Mouse (Mus musculus) stomach, embryonic 16.5 days (tissue): ENCODE data around the gene Krtap16-1. TPM values are rescaled to one million over a fixed set of nuclear protein-coding genes. Genes with fewer than 3 reads are reported as not detected.

ENCODE experiments used
- ATAC-seq: fragments of 200-750 bp; cut with Nextera tagmentation; 2 replicates; pipeline ENCODE4 v1.8.0; 2017; ENCODE audit warnings: moderate number of reproducible peaks, moderate TSS enrichment; ENCODE audit not compliant: insufficient read depth, low FRiP score
- H3K27ac ChIP-seq: fragments of 300-500 bp; sonication (generic); 2 replicates; pipeline ENCODE4 v1.5.1; 2014; ENCODE audit warnings: low read length
- H3K27me3 ChIP-seq: fragments of 300-500 bp; sonication (generic); 2 replicates; pipeline ENCODE4 v1.6.1; 2014; ENCODE audit warnings: low read length, control low read depth, mixed read lengths; ENCODE audit not compliant: control insufficient read depth, insufficient read depth
- H3K36me3 ChIP-seq: fragments of 300-500 bp; sonication (generic); 2 replicates; pipeline ENCODE4 v1.6.1; 2014; ENCODE audit warnings: low read length; ENCODE audit not compliant: control insufficient read depth, insufficient read depth
- H3K4me1 ChIP-seq: fragments of 300-500 bp; sonication (generic); 2 replicates; pipeline ENCODE4 v1.6.1; 2014; ENCODE audit warnings: low read length, control low read depth, mixed read lengths; ENCODE audit not compliant: control insufficient read depth, insufficient read depth
- H3K4me2 ChIP-seq: fragments of 300-500 bp; sonication (generic); 2 replicates; pipeline ENCODE4 v1.6.1; 2014; ENCODE audit warnings: low read depth, low read length, mixed read lengths
- H3K4me3 ChIP-seq: fragments of 300-500 bp; sonication (generic); replicated peaks from 2 replicates; pipeline ENCODE4 v1.5.1; 2014; ENCODE audit warnings: mild to moderate bottlenecking, low read length
- H3K9ac ChIP-seq: fragments of 300-500 bp; sonication (generic); 2 replicates; pipeline ENCODE4 v1.6.1; 2014; ENCODE audit warnings: low read length
- H3K9me3 ChIP-seq: fragments of 300-500 bp; sonication (generic); replicated peaks from 2 replicates; pipeline ENCODE4 v1.6.1; 2016; ENCODE audit warnings: low read length, control low read depth; ENCODE audit not compliant: control insufficient read depth
- WGBS: fragments of 180-500 bp; shearing (Covaris S2); extraction: QIAGEN DNeasy Blood & Tissue Kit; methylation state at CpG from one replicate; pipeline ENCODE4 v1.1.7; 2014; 5-methylcytosine and 5-hydroxymethylcytosine counted together
- polyA plus RNA-seq: library from polyadenylated mRNA; unstranded; fragments of >200 nt; fragmentation: Nextera tagmentation; extraction: Ambion mirVana; gene quantifications from 2 replicates; pipeline ENCODE4 v1.2.1, GENCODE M21; 2015

Gene Krtap16-1
- polyA plus RNA-seq: not detected in 2 replicates

DNA sequence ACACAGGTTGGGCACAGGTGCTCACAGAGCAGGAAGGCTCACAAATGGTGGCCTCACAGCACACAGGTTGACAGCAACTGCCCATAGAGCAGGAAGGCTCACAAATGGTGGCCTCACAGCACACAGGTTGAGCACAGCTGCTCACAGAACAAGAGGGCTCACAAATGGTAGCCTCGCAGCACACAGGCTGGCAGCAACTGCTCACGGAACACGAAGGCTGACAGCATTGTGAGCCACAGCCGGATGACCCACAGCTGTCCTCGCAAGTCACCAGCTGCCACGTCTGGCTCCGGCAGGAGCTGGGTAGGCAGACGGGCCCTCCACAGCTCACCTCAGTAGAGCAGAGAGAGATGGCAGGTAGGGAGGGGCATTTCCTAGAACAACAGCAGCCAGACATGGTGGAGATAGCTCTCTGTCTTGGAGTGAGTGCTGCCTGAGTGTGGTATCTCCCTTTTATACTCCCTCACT is at the start of gene Krtap16-1:
Gene Krtap16-1 (minus strand): TSS at position 418 of the 468 bp plus-strand sequence.
- no peak within 1 kb of the TSS for H3K9ac ChIP-seq
- no peak for ATAC-seq
- H3K4me1 ChIP-seq: no peaks in the 10 kb centered on the region
- 73% methylated on average over 8 of the region's 8 CpGs for WGBS
- no peaks in the 10 kb centered on the region for H3K27me3 ChIP-seq
- no peak within 1 kb of the TSS for H3K4me3 ChIP-seq
- H3K4me2 ChIP-seq: no peak within 1 kb of the TSS
- no peaks in the 10 kb centered on the region for H3K36me3 ChIP-seq
- H3K9me3 ChIP-seq: no peaks in the 10 kb centered on the region
- H3K27ac ChIP-seq: no peak within 1 kb of the TSS

DNA sequence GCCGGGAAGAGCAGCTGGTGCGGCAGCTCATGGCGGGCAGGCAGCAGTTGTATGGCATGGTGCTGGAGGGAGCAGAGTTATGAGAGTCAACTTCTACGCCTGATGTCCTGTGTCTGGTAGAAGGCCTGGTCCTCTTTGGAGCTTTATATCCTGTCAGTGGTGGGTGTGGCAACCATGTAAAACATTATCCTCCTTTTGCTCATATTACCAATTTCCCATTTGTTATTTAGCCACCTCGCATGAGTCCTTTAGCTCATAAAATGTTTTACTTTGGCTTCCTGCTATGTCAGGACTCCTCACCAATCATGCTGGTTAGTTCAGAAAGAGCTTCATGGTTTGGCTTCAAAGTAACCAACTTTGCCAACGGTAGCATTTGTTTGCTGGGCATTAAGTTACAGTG is 43.4 kb upstream of the Krtap16-1 start, which contains the start of gene Krt33b:
Gene Krt33b (minus strand): TSS at position 101 of the 400 bp plus-strand sequence.
- Histone ChIP-seq H3K4me1 (no peaks in the 10 kb centered on the region), H3K9ac (no peak within 1 kb of the TSS), H3K27me3 (no peaks in the 10 kb centered on the region), H3K27ac (no peak within 1 kb of the TSS), H3K4me2 (no peak within 1 kb of the TSS), H3K4me3 (no peak within 1 kb of the TSS), H3K9me3 (no peaks in the 10 kb centered on the region), H3K36me3 (no peaks in the 10 kb centered on the region)
- ATAC-seq: no peak
- 86% methylated on average over 6 of the region's 6 CpGs for WGBS

DNA sequence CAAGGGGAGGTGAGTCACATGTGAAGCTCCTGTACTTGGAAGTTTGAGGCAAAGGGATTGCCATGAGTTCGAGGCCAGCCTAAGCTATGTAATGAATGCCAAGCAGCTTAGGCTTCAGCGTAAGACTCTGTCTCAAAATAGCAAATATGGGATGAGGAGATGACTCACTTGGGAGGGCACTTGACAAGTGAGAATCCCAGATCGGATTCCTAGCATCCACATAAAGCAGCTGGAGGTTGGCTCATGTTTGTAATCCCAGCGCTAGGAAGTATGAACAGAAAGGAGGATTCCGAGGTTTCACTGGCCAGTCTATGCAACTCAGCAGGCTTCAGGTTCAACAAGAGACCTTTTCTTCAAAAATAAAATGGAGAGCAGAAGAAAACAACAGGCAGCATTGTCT is 35.0 kb upstream of the Krtap16-1 start:
- H3K36me3 ChIP-seq: no peaks in the 10 kb centered on the region
- 68% methylated on average over 5 of the region's 5 CpGs for WGBS
- H3K4me1 ChIP-seq: no peaks in the 10 kb centered on the region
- H3K4me3 ChIP-seq: no peak overlapping the region
- H3K27ac ChIP-seq: no peak overlapping the region
- ATAC-seq: no peak
- H3K27me3 ChIP-seq: no peaks in the 10 kb centered on the region
- no peaks in the 10 kb centered on the region for H3K9me3 ChIP-seq
- no peak overlapping the region for H3K9ac ChIP-seq
- H3K4me2 ChIP-seq: no peak overlapping the region

DNA sequence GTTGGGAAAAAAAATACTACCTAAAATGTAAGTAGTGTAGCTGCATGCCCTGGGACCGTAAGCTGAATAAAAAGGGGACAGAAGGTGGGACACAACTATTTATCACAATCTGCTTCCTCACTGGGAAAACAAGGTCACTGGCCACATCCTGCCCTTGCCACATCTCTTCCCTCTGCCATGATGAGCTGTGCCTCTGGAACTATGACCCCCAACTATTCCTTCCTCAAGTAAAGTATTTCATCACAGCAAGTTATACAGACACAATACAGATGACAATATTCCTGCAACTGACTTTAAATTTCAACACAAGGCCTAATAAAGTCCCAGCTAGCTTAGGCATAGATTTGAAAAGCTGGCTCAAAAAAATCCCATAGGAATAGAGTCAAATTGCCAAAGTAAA is 33.1 kb upstream of the Krtap16-1 start:
- Histone ChIP-seq H3K4me1 (0 out of 2 replicates have a peak, but pooled peaks cover 2% of the 10 kb centered on the region), H3K4me2 (no peak overlapping the region), H3K27me3 (no peaks in the 10 kb centered on the region), H3K9me3 (no peaks in the 10 kb centered on the region), H3K27ac (no peak overlapping the region), H3K9ac (no peak overlapping the region), H3K4me3 (no peak overlapping the region), H3K36me3 (no peaks in the 10 kb centered on the region)
- ATAC-seq: no peak
- 68% methylated on average over 1 of the region's 1 CpGs for WGBS

DNA sequence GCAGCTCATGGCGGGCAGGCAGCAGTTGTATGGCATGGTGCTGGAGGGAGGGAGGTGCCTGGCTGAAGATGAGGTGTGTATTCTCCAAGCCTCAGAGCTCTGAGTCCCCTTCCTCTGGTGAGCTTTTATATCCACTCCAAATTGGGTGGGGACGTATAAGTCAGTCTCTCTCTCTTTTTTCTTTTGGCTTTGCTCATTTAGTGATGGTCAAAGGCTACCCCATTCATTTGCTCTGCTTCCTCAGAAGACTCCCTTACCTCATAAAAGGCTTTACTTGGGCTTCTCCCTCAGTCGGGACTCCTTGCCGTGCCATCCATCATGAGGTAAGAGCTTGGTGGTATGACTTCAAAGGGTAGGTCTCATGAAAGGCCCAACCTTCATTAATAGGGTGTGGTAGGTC is 29.7 kb upstream of the Krtap16-1 start, which contains the start of gene Krt33a:
Gene Krt33a (minus strand): TSS at position 101 of the 400 bp plus-strand sequence.
- Histone ChIP-seq H3K9me3 (no peaks in the 10 kb centered on the region), H3K36me3 (no peaks in the 10 kb centered on the region), H3K4me1 (0 out of 2 replicates have a peak, but pooled peaks cover 3% of the 10 kb centered on the region), H3K27me3 (no peaks in the 10 kb centered on the region), H3K27ac (no peak within 1 kb of the TSS), H3K4me2 (no peak within 1 kb of the TSS), H3K4me3 (no peak within 1 kb of the TSS), H3K9ac (no peak within 1 kb of the TSS)
- 65% methylated on average over 4 of the region's 4 CpGs for WGBS
- ATAC-seq: no peak

DNA sequence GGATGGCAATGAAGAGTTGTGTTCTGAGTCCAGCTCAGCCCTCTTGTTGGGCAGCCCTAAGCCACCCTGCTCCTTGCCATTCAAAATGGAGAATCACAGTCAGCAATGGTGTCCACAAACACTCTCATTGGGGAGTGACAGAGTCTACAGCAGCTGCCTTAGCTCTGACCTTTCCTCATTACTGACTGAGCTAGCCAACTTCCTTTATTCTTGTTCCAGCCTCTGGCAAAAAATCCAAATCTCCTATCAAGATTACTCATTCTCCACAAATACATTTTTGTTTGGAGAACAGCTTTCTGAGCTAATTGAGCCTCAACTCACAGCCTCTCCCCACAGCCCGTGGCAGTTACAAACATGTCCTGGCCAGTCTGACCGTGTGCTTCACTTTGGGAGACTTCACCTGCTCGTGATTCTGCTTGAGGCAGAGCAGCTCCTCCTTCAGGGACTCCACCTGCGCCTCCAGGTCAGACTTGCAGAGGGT is 27.3 kb upstream of the Krtap16-1 start:
- Histone ChIP-seq H3K4me1 (0 out of 2 replicates have a peak, but pooled peaks cover 3% of the 10 kb centered on the region), H3K36me3 (no peaks in the 10 kb centered on the region), H3K9ac (no peak overlapping the region), H3K27ac (peak overlapping the region; percentile 63), H3K4me3 (no peak overlapping the region), H3K4me2 (no peak overlapping the region), H3K27me3 (no peaks in the 10 kb centered on the region), H3K9me3 (no peaks in the 10 kb centered on the region)
- peak; percentile 72 for ATAC-seq
- WGBS: 49% methylated on average over 4 of the region's 4 CpGs

- no peak overlapping the region for H3K27ac ChIP-seq
- H3K4me1 ChIP-seq: 0 out of 2 replicates have a peak, but pooled peaks cover 3% of the 10 kb centered on the region
- no peak for ATAC-seq
- WGBS: 76% methylated on average over 5 of the region's 5 CpGs
- no peak overlapping the region for H3K9ac ChIP-seq
- H3K27me3 ChIP-seq: no peaks in the 10 kb centered on the region
- no peaks in the 10 kb centered on the region for H3K9me3 ChIP-seq
- no peak overlapping the region for H3K4me2 ChIP-seq
- H3K36me3 ChIP-seq: no peaks in the 10 kb centered on the region
- H3K4me3 ChIP-seq: no peak overlapping the region
These were observed 24.3 kb upstream of the Krtap16-1 start for GRCm38 (mm10) chr11:100010682-100011081.

DNA sequence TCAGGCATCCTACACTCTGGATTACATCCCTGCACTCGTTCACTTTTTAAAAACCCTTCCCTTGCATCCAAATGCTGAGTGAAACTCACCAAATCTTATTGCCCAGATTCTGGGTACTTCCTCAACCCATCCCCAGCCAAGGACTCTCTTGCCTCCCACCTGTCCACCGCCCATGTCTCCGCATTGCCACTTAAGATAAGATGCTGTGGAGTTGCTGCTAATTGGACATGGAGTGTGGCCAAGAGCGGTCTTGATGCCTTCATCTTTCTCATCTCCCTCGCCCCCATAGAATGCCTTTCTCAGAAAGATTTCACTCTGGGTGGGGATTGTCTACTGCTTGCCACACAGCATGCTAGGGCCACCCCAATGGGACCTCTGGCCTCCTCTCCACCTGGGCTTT is 21.9 kb upstream of the Krtap16-1 start:
- WGBS: 83% methylated on average over 5 of the region's 5 CpGs
- H3K27ac ChIP-seq: no peak overlapping the region
- H3K9me3 ChIP-seq: no peaks in the 10 kb centered on the region
- H3K27me3 ChIP-seq: no peaks in the 10 kb centered on the region
- no peak overlapping the region for H3K4me3 ChIP-seq
- no peak for ATAC-seq
- H3K36me3 ChIP-seq: no peaks in the 10 kb centered on the region
- H3K4me2 ChIP-seq: no peak overlapping the region
- H3K4me1 ChIP-seq: no peaks in the 10 kb centered on the region
- no peak overlapping the region for H3K9ac ChIP-seq

- Histone ChIP-seq H3K36me3 (no peaks in the 10 kb centered on the region), H3K9me3 (no peaks in the 10 kb centered on the region), H3K9ac (no peak overlapping the region), H3K4me2 (no peak overlapping the region), H3K27me3 (no peaks in the 10 kb centered on the region), H3K27ac (peak overlapping the region; percentile 71), H3K4me3 (no peak overlapping the region), H3K4me1 (no peaks in the 10 kb centered on the region)
- 59% methylated on average over 3 of the region's 3 CpGs for WGBS
- no peak for ATAC-seq
These were observed 20.2 kb upstream of the Krtap16-1 start for GRCm38 (mm10) chr11:100006624-100007023.
